Mouse (Mus musculus): ENCODE measurements at regions not wholly inside any gene's neighbourhood (a gene's known extent, or its start where the extent isn't known, plus 50 kb on each side); places are given as distances from the start of the nearest gene placed in this dataset.
A peak's percentile ranks its signal among the peaks of the same experiment; 100 is the strongest.

GRCm38 (mm10) chr1:39047316-39047715 lies 61.9 kb downstream of the Pdcl3 start:
- DNase-seq: no peak

- no peak for DNase-seq
Measured at GRCm38 (mm10) chr1:39057304-39057703, 71.9 kb downstream of the Pdcl3 start.

DNA sequence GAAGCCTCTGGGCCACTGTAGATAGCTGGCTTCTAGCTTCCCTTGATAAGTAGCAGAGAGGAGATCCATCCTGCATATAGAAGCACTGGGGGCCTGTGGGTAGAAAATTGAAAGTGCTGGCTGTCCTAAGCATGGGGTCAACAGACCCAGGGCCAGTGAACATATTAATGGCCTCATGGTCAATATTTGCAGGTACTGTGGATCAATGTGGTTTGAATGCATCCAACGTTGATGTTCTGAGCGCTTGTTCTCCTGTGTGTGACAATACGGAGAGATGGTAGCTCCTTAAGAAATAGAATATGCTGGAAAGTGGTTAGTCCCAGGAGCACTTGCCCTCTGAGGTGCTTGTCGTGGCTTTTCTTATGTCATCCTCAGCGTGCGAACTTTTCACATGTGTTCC lies 77.1 kb downstream of the Pdcl3 start:
- DNase-seq: no peak

- no peak for DNase-seq
Measured at GRCm38 (mm10) chr1:39063666-39064385, 78.4 kb downstream of the Pdcl3 start.

DNA sequence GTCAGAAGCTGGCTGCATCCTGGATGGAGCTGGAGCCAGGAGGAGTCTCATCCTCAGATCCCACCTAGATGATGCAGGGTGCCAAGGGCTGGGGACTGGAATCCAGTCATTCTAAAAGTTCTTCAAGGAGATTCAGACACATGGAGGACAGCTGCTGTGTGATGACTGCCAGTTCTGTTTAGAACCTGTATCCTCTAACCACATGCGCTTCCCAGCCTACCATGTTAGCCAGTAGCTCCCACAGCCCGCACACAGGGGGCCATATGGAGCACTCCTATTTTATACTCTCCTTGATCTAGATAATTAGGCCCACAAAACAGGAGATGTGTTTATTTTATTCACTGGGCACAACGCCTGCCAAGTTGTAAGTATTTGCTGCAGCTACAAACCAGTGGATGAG lies 79.4 kb downstream of the Pdcl3 start:
- DNase-seq: no peak

GRCm38 (mm10) chr1:39067901-39068300 lies 82.5 kb downstream of the Pdcl3 start:
- DNase-seq: peak; percentile 34

DNA sequence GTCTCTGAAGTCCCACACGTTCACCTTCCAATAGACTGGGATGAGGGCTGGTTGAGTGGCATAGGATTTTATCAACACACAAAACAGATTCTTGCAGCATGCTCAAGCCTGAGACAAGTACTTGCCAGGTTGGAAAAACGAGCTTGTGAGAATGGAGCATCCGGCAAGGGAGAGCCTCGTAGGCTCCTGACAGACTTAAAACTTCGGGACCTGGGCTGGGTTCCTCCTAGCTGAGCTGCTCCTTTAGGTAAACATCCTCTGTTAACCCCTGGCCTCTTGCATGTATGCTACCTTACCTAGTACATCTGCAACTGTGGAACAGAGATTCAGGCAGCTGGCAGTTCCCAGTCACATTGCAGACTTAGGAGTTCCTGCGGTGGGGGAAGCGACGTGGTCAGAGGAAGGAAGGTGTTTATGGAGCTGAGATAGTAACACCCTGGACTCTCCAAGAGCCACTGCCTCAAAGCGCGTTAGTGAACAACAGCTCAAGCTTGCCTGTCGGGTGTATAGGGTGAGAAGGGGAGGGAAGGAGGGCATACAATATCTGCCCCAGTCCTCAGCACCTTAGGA lies 83.8 kb downstream of the Pdcl3 start:
- no peak for DNase-seq

- no peak for DNase-seq
Measured at GRCm38 (mm10) chr1:39069676-39070075, 84.3 kb downstream of the Pdcl3 start.

- no peak for DNase-seq
Measured at GRCm38 (mm10) chr1:39075966-39076365, 90.6 kb downstream of the Pdcl3 start.

DNA sequence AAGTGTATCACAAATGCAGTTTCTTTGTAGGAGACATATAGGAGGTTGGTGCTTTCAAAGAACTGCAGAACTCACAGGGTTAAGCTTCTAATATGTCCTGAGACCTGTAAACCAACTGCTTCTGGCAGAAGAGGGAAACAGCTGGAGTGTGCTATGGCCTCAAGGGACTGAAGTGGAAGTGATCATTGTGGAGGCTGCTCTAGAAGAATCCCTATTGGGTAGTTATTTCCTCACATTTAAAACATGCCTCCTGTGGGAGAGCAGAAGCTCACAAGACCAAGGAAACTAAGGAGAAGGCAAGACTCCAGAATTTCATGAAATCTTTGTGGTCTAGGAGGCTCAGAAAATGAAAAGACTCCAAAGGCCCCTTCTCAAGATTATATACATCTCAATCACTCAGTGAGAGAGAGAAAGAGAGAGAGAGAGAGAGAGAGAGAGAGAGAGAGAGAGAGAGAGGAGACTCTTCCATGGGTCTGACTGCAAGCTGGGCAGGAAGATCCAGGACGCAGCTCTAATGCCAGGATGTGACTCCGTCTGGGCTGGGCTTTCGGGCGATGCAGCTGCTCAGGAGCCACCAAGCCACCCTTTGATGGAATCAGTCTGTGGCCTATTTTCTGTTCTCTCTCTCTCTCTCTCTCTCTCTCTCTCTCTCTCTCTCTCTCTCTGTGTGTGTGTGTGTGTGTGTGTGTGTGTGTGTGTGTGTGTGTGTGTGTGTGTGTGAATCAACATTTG lies 93.3 kb downstream of the Pdcl3 start:
- no peak for DNase-seq

- no peak for DNase-seq
Measured at GRCm38 (mm10) chr1:39083911-39084826, 98.8 kb downstream of the Pdcl3 start.

GRCm38 (mm10) chr1:39086273-39086672 lies 100.9 kb downstream of the Pdcl3 start:
- DNase-seq: peak; percentile 36

GRCm38 (mm10) chr1:39089875-39090274 lies 103.7 kb upstream of the Npas2 start:
- no peak for DNase-seq

DNA sequence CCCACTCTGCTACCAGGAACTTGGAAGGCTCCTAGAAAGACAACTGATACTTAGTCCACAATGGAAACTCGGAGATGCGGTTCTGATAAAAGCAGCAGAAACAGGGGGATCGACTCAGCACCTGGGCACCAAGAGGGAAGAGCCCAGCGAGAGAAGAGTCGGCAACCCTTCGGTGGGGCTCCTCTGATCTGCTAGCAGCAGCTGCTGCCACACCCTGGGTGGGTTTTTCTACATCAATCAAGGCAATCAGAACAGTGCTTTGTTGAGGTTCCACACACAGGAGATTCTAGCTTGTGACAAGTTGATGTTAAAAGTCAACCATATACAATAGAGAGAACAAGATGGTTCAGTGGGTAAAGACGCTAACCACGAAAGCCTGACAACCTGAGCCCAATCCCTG lies 102.4 kb upstream of the Npas2 start:
- no peak for DNase-seq

DNA sequence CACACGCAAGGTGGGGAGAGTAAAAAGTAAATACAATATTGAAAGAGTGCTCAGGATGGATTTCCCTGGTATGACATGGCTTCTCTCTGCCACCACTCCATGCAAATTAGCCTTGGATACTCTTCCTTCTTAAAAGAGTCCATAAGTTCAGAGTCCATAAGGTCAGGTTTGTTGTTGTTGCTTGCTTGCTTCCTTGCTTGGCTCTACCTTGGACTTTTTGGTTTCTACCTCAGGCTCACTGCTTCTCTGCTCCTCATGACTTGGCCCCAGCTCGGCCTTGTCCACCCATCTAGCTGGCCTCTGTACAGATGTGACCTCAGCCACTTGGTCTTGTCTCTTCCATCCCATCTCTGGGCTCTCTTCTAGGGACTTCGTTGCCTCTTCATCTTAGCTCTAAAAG lies 101.9 kb upstream of the Npas2 start:
- no peak for DNase-seq

DNA sequence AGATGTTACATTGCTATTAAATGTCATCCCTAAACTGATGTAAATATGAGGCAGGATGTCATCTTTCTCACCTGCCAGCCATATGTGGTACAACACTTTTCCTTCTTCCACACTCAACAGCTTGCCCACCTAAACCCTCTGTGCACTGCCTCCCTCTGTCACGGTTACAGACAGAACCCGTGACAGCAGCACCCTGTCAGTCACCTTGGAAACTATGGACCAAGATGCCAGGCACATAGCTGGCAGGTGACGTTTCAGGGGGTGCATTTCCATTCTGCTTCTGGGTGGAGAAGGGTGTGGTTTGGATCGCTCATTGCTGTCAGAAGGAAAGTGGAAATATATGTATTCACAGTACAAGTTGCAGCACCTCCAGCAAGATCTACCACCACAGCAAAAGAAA lies 100.2 kb upstream of the Npas2 start:
- no peak for DNase-seq

DNA sequence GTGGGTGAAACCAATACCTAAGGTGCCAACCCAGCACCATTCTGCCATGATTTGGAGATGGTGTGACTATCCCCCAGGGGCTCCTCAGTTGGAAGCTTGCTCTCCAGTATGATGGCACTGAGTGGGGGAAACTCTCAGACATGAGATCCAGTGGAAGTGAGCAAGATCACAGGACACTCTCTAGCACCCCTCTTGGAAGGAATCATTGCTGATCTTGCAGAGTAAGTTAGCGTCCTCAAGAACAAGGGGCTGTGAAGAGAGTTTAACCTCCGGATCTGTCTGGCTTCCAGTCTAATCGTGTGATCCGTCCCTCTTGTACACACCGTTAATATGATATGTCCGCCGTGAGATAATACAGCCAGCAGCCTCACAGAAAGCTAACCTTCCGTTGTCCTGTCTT lies 99.5 kb upstream of the Npas2 start:
- DNase-seq: no peak

GRCm38 (mm10) chr1:39095901-39096300 lies 97.6 kb upstream of the Npas2 start:
- no peak for DNase-seq

- no peak for DNase-seq
Measured at GRCm38 (mm10) chr1:39096726-39097125, 96.8 kb upstream of the Npas2 start.

DNA sequence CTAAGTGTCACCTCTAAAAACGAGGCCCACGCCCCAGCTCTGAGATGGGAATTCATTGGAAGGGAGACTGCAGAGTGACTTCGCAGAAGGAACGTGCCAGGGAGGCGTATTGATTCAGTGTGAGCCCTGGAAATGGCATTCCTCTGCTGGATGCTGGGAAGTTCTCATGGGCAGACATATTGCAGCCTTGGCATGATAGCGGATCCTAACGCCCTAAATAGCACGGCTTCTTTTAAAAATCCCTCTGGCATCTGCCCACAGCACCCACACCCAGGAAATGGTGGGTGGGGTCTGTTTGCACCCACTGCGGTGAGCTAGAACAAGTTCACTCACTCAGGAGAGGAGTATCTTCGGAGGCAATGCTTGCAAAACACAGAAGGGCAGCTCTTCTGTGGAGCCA lies 96.0 kb upstream of the Npas2 start:
- DNase-seq: no peak

DNA sequence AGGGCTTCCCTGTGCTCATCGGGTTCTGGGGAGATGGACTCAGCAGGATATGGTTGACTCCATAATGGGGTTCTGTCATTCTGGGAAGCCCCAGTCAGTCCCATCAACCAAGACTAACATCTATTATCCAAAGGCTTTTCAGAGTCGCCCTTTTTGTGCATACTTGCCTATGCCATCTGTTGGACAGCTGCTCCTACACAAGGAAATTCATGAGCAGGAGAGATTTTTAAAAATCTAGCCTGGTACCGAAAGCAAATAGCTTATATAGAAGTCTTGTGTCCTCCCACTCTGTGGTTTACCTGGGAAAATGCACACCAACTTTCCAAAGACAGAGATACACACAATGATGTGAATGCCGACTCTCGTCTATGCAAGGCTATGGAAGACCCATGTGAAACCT lies 95.4 kb upstream of the Npas2 start:
- DNase-seq: no peak

DNA sequence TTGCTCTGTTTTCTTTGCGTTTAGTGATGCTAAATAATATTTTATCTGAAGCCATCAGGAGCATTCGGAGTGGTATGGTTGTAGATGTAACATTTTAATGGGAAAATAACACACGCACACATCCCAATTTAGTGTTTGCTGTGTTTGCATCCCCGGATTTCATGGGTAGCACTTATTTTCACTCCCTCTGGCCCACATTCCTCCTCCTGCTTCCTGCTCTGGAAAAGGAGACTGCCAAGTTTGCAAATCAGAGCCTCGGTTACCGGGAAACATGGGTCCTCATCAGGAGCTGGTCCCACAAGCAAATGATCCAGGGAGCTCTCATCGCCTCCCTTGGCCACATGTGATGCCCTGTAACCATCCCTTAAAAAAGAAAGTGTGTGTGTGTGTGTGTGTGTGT lies 94.3 kb upstream of the Npas2 start:
- no peak for DNase-seq

GRCm38 (mm10) chr1:39100492-39100891 lies 93.0 kb upstream of the Npas2 start:
- no peak for DNase-seq
